Mouse (Mus musculus) testis, postnatal 10 days (tissue): ENCODE measurements around the gene Gm4201.
"Not testable (repeated sequence)": the region's sequence is repeated elsewhere in the genome, so short reads cannot be mapped to it uniquely, and the experiment has no call there.

Experiments
- DNase-seq: peaks from one replicate; pipeline ENCODE4 v3.0.0; 2021; ENCODE audit warnings: low spot score

The Gm4201 gene

DNA sequence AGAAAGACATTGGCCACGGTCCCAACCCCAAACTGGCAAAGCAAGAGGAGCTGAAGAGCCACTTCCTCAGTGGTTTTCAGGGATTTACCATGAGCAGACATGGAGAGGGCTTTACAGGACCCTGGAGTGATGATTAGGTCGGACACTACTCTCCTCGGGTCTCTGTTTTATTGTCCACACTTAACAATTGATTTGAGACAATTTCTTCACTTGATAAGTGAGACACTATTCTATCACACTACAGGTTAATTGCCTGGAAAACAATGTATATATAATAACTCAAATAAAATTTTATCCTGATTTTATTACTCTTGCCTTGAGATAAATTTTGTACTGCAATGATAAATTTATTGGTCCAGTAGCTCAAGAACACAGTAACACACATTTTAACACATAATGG, at the start of gene Gm4201:
Gm4201 (minus strand) TSS at position 101 of the 400 bp plus-strand sequence.
- not testable (repeated sequence) for DNase-seq

DNA sequence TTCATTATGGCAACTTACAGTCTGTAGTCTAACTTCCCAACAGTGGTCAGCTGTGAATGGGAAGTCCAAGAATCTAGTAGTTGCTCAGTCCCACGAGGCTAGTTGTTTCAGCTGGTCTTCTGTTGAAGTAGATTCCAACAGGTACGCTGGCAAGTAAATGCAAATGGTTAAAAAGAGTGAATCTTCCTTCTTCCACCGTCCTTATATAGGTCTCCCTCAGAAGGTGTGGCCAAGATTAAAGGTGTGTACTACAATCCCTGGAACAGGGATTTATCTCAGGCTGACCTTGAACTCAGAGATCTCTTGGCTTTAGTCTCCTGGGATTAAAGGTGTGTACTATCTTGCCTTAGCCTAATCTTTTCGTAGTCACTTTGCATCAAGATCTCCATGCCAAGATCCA, 22.9 kb upstream of the Gm4201 start, which contains the start of gene Gm4565:
Gm4565 (minus strand) TSS at position 101 of the 400 bp plus-strand sequence.
- DNase-seq: not testable (repeated sequence)

DNA sequence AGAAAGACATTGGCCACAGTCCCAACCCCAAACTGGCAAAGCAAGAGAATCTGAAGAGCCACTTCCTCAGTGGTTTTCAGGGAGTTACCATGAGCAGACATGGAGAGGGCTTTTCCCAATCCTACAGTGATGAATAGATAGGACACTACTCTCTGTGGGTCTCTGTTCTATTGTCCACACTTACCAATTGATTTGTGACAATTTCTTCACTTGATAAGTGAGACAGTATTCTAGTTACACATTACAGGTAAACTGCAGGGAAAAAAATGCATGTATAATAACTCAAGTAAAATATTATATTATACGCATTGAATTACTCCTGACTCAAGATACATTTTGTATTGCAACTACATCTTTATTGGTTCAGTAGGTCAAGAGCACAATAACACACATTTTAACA, 30.4 kb downstream of the Gm4201 start, which contains the start of gene Gm8677:
Gm8677 (minus strand) TSS at position 101 of the 400 bp plus-strand sequence.
- not testable (repeated sequence) for DNase-seq

DNA sequence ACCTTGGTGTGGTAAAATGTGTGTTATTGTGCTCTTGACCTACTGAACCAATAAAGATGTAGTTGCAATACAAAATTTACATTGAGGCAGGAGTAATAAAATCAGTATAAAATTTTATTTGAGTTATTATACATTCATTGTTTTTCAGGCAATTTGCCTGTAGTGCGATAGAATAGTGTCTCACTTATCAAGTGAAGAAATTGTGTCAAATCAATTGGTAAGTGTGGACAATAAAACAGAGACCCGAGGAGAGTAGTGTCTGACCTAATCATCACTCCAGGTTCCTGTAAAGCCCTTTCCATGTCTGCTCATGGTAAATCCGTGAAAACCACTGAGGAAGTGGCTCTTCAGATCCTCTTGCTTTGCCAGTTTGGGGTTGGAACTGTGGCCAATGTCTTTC, 42.5 kb downstream of the Gm4201 start, which contains the start of gene Vmn1r152:
Vmn1r152 (plus strand) TSS at position 301 of the 400 bp plus-strand sequence.
- not testable (repeated sequence) for DNase-seq
